Mouse (Mus musculus) CH12.LX (cell line): ENCODE data around the gene Akap2. TPM values are rescaled to one million over a fixed set of nuclear protein-coding genes. Genes with fewer than 3 reads are reported as not detected.

ENCODE experiments used
- DNase-seq: peaks from one replicate; pipeline ENCODE4 v3.0.0-alpha.2; 2013; ENCODE audit errors: extremely low read depth
- H3K27ac ChIP-seq: 2 replicates; pipeline ENCODE4 v1.5.1; 2012; ENCODE audit warnings: low read depth, mild to moderate bottlenecking, control low read depth, moderate library complexity; ENCODE audit not compliant: insufficient read depth
- H3K27me3 ChIP-seq: replicated peaks from 2 replicates; pipeline ENCODE3; 2012; ENCODE audit warnings: inconsistent platforms
- H3K36me3 ChIP-seq, 2 experiments: replicated peaks in 1 of 2; 2 replicates each; pipeline versions ENCODE3 to v1.6.1; 2012; ENCODE audit warnings: inconsistent platforms in 1 of 2, low read length in 1 of 2, mild to moderate bottlenecking in 1 of 2, mixed read lengths in 1 of 2, moderate library complexity in 1 of 2; ENCODE audit not compliant: control insufficient read depth in 1 of 2, insufficient read depth in 1 of 2
- H3K4me1 ChIP-seq, 2 experiments: 2 replicates each; pipeline ENCODE4 v1.6.1; 2012; ENCODE audit warnings: inconsistent platforms in 1 of 2, moderate library complexity in 1 of 2; ENCODE audit not compliant: insufficient read depth in 2 of 2, control insufficient read depth in 1 of 2
- H3K4me2 ChIP-seq: 2 replicates; pipeline ENCODE4 v1.6.1; 2012; ENCODE audit warnings: low read depth, mild to moderate bottlenecking, control low read depth; ENCODE audit not compliant: poor library complexity, insufficient read depth, severe bottlenecking
- H3K4me3 ChIP-seq, 3 experiments: fragments of 150-350 bp in 1 of 3; sonication (generic) in 1 of 3; replicated peaks in 1 of 3; 2 replicates each; pipeline versions ENCODE3 to v1.5.1; 2011 to 2012; ENCODE audit warnings: low read depth in 2 of 3, low read length in 2 of 3, mild to moderate bottlenecking in 2 of 3, moderate library complexity in 2 of 3, control low read depth in 1 of 3, improper control_type of control experiment in 1 of 3, inconsistent platforms in 1 of 3, mixed read lengths in 1 of 3; ENCODE audit not compliant: poor library complexity in 1 of 3
- H3K79me2 ChIP-seq: replicated peaks from 2 replicates; pipeline ENCODE4 v1.6.1; 2012; ENCODE audit warnings: mild to moderate bottlenecking, moderate library complexity; ENCODE audit not compliant: control insufficient read depth, poor library complexity, insufficient read depth, severe bottlenecking; ENCODE audit errors: extremely low read depth
- H3K9ac ChIP-seq: 2 replicates; pipeline ENCODE4 v1.6.1; 2012; ENCODE audit warnings: low read depth, mild to moderate bottlenecking, control low read depth, moderate library complexity; ENCODE audit not compliant: insufficient read depth
- H3K9me3 ChIP-seq: replicated peaks from 2 replicates; pipeline ENCODE3; 2012; ENCODE audit warnings: low read length, inconsistent platforms, mixed read lengths
- BHLHE40 ChIP-seq: IDR thresholded peaks from 2 replicates; pipeline ENCODE4 v1.6.1; 2011; ENCODE audit warnings: mild to moderate bottlenecking, low read depth, low read length, improper control_type of control experiment
- CHD1 ChIP-seq: IDR thresholded peaks from 2 replicates; pipeline ENCODE4 v1.6.1; 2012; ENCODE audit warnings: low read depth, low read length, improper control_type of control experiment, inconsistent platforms
- CHD2 ChIP-seq: IDR thresholded peaks from 2 replicates; pipeline ENCODE4 v1.6.1; 2011; ENCODE audit warnings: low read length, improper control_type of control experiment
- CTCF ChIP-seq, 2 experiments: IDR thresholded peaks in 1 of 2; conservative IDR thresholded peaks in 1 of 2; 2 replicates each; pipeline ENCODE4 v1.5.1; 2011 to 2012; ENCODE audit warnings: low read depth in 2 of 2, low read length in 2 of 2, improper control_type of control experiment in 1 of 2, inconsistent platforms in 1 of 2, mild to moderate bottlenecking in 1 of 2, moderate library complexity in 1 of 2
- E2F4 ChIP-seq: IDR thresholded peaks from 2 replicates; pipeline ENCODE4 v1.6.1; 2011; ENCODE audit warnings: low read depth, low read length, improper control_type of control experiment; ENCODE audit not compliant: insufficient replicate concordance
- ELF1 ChIP-seq: IDR thresholded peaks from 2 replicates; pipeline ENCODE4 v1.6.1; 2014; ENCODE audit warnings: low read depth, mild to moderate bottlenecking, inconsistent platforms, low read length, improper control_type of control experiment
- ETS1 ChIP-seq: conservative IDR thresholded peaks from 2 replicates; pipeline ENCODE4 v1.6.1; 2012; ENCODE audit warnings: low read depth, mild to moderate bottlenecking, inconsistent platforms, low read length, improper control_type of control experiment, moderate library complexity
- GABPA ChIP-seq: IDR thresholded peaks from 2 replicates; pipeline ENCODE4 v1.6.1; 2012; ENCODE audit warnings: low read depth, low read length, improper control_type of control experiment, inconsistent platforms; ENCODE audit not compliant: insufficient replicate concordance
- HCFC1 ChIP-seq: IDR thresholded peaks from 2 replicates; pipeline ENCODE4 v1.6.1; 2012; ENCODE audit warnings: low read depth, mild to moderate bottlenecking, inconsistent platforms, low read length, improper control_type of control experiment
- IRF4 ChIP-seq: IDR thresholded peaks from 2 replicates; pipeline ENCODE4 v1.6.1; 2014; ENCODE audit warnings: low read depth, mild to moderate bottlenecking, inconsistent platforms, low read length, improper control_type of control experiment
- JUND ChIP-seq: conservative IDR thresholded peaks from 2 replicates; pipeline ENCODE4 v1.6.1; 2011; ENCODE audit warnings: low read depth, low read length, improper control_type of control experiment
- MAX ChIP-seq: IDR thresholded peaks from 2 replicates; pipeline ENCODE4 v1.6.1; 2011; ENCODE audit warnings: low read length, improper control_type of control experiment
- MAZ ChIP-seq: IDR thresholded peaks from 2 replicates; pipeline ENCODE4 v1.6.1; 2012; ENCODE audit warnings: low read depth, mild to moderate bottlenecking, inconsistent platforms, low read length, improper control_type of control experiment, moderate library complexity
- MEF2A ChIP-seq: IDR thresholded peaks from 2 replicates; pipeline ENCODE4 v1.6.1; 2014; ENCODE audit warnings: low read depth, mild to moderate bottlenecking, inconsistent platforms, low read length, improper control_type of control experiment, borderline replicate concordance
- MXI1 ChIP-seq: IDR thresholded peaks from 2 replicates; pipeline ENCODE4 v1.6.1; 2011; ENCODE audit warnings: mild to moderate bottlenecking, low read depth, low read length, improper control_type of control experiment
- MYC ChIP-seq: IDR thresholded peaks from 2 replicates; pipeline ENCODE4 v1.6.1; 2011; ENCODE audit warnings: low read depth, mild to moderate bottlenecking, improper control_type of control experiment, low read length
- NELFE ChIP-seq: IDR thresholded peaks from 2 replicates; pipeline ENCODE4 v1.6.1; 2011; ENCODE audit warnings: low read depth, low read length, improper control_type of control experiment
- POLR2A ChIP-seq: IDR thresholded peaks from 2 replicates; pipeline ENCODE4 v1.6.1; 2011; ENCODE audit warnings: low read depth, mild to moderate bottlenecking, improper control_type of control experiment, low read length
- POLR2AphosphoS2 ChIP-seq: IDR thresholded peaks from 2 replicates; pipeline ENCODE4 v1.6.1; 2011; ENCODE audit warnings: low read depth, low read length, improper control_type of control experiment
- RAD21 ChIP-seq: IDR thresholded peaks from 2 replicates; pipeline ENCODE4 v1.6.1; 2011; ENCODE audit warnings: low read depth, mild to moderate bottlenecking, low read length, improper control_type of control experiment, moderate library complexity
- RCOR1 ChIP-seq: conservative IDR thresholded peaks from 2 replicates; pipeline ENCODE4 v1.6.1; 2012; ENCODE audit warnings: low read depth, mild to moderate bottlenecking, inconsistent platforms, low read length, improper control_type of control experiment
- SIN3A ChIP-seq: IDR thresholded peaks from 2 replicates; pipeline ENCODE4 v1.6.1; 2012; ENCODE audit warnings: low read length, improper control_type of control experiment, inconsistent platforms
- SMC3 ChIP-seq: IDR thresholded peaks from 2 replicates; pipeline ENCODE4 v1.6.1; 2011; ENCODE audit warnings: low read depth, low read length, improper control_type of control experiment
- UBTF ChIP-seq: IDR thresholded peaks from 2 replicates; pipeline ENCODE4 v1.6.1; 2012; ENCODE audit warnings: low read depth, mild to moderate bottlenecking, inconsistent platforms, low read length, improper control_type of control experiment, moderate library complexity
- USF1 ChIP-seq: IDR thresholded peaks from 2 replicates; pipeline ENCODE4 v1.6.1; 2014; ENCODE audit warnings: low read depth, mild to moderate bottlenecking, inconsistent platforms, low read length, improper control_type of control experiment
- USF2 ChIP-seq: conservative IDR thresholded peaks from 2 replicates; pipeline ENCODE4 v1.6.1; 2011; ENCODE audit warnings: low read depth, low read length, improper control_type of control experiment
- ZC3H11A ChIP-seq: IDR thresholded peaks from 2 replicates; pipeline ENCODE4 v1.6.1; 2012; ENCODE audit warnings: low read depth, mild to moderate bottlenecking, inconsistent platforms, low read length, improper control_type of control experiment
- ZKSCAN1 ChIP-seq: IDR thresholded peaks from 2 replicates; pipeline ENCODE4 v1.6.1; 2012; ENCODE audit warnings: low read depth, inconsistent platforms, low read length, improper control_type of control experiment, borderline replicate concordance
- ZMIZ1 ChIP-seq: IDR thresholded peaks from 2 replicates; pipeline ENCODE4 v1.6.1; 2012; ENCODE audit warnings: low read depth, mild to moderate bottlenecking, inconsistent platforms, low read length, improper control_type of control experiment
- ZNF384 ChIP-seq: IDR thresholded peaks from 2 replicates; pipeline ENCODE4 v1.6.1; 2012; ENCODE audit warnings: low read depth, low read length, improper control_type of control experiment, inconsistent platforms
- dilution Hi-C: fragments of 300-500 bp; cut with MboI; formaldehyde crosslinking; loops from 2 replicates; pipeline ENCODE4 v1.14.3; 2020; ENCODE audit warnings: low sequenced_read_pairs; ENCODE audit not compliant: extremely low pct_unique_long_range_greater_than_20kb, extremely low pct_ligation_motif_present
- in situ Hi-C: fragments of 300-500 bp; cut with MboI; formaldehyde crosslinking; loops from 3 replicates; pipeline ENCODE4 v1.14.3; 2019; ENCODE audit warnings: low sequenced_read_pairs, low pct_ligation_motif_present, low pct_unique_long_range_greater_than_20kb, mixed read lengths
- polyA plus RNA-seq: library from polyadenylated mRNA; unstranded; fragments of >175 nt; gene quantifications from 2 replicates; pipeline ENCODE4 v1.2.1, GENCODE M21; 2012; ENCODE audit warnings: low read depth; ENCODE audit not compliant: insufficient read length
- total RNA-seq, 2 experiments: library from RNA; depleted of rRNA; stranded (reverse); fragments of 300-350 nt in 1 of 2; fragments of >200 nt in 1 of 2; gene quantifications; 2 replicates each; pipeline ENCODE4 v1.2.3; 2012 to 2014

Gene Akap2
- total and polyA plus RNA-seq, 3 experiments = 0.25 TPM; not detected in 2

- Histone ChIP-seq H3K36me3 (no peaks in the 10 kb centered on the region), H3K4me3 (no peak overlapping the region), H3K27ac (no peak overlapping the region), H3K4me1 (peaks cover 12 to 40% of the 10 kb centered on the region in 2 experiments), H3K4me2 (no peak overlapping the region), H3K9ac (no peak overlapping the region), H3K9me3 (no peaks in the 10 kb centered on the region), H3K27me3 (no peaks in the 10 kb centered on the region), H3K79me2 (no peaks in the 10 kb centered on the region)
- TF ChIP-seq MXI1 = no peak
- TF ChIP-seq ZNF384 = no peak
- TF ChIP-seq RCOR1 = no peak
- TF ChIP-seq NELFE = no peak
- no peak for TF ChIP-seq BHLHE40
- TF ChIP-seq UBTF = no peak
- TF ChIP-seq HCFC1 = no peak
- no peak for TF ChIP-seq ETS1
- TF ChIP-seq MYC = no peak
- no peak for TF ChIP-seq CHD1
- TF ChIP-seq SIN3A = no peak
- no peak for TF ChIP-seq POLR2A
- dilution Hi-C loops (no loop called here), in situ Hi-C loops (loop anchor here (5.0 to 25.0 kb wide), 3 partner anchors 120 to 415 kb away; no protein-coding TSS in a partner anchor)
- no peak for DNase-seq
Observed at GRCm38 (mm10) chr4:57672541-57672940, 44.9 kb upstream of the Akap2 start.

- H3K9me3 ChIP-seq = no peaks in the 10 kb centered on the region
- peak overlapping the region in 1 of 3 experiments; percentile 30 for H3K4me3 ChIP-seq
- DNase-seq = peak; percentile 89
- peaks cover 12 to 47% of the 10 kb centered on the region in 2 experiments for H3K4me1 ChIP-seq
- H3K9ac ChIP-seq = no peak overlapping the region
- H3K27me3 ChIP-seq = no peaks in the 10 kb centered on the region
- H3K79me2 ChIP-seq = no peaks in the 10 kb centered on the region
- peak overlapping the region; percentile 56; the same call in 1 of the 2 replicates for H3K4me2 ChIP-seq
- no peak overlapping the region for H3K27ac ChIP-seq
- in situ Hi-C loops = loop anchor here (5.0 to 25.0 kb wide), 3 partner anchors 119 to 414 kb away; no protein-coding TSS in a partner anchor
- dilution Hi-C loops = no loop called here
- no peaks in the 10 kb centered on the region for H3K36me3 ChIP-seq
- TF ChIP-seq RCOR1 (no peak), ZMIZ1 (no peak), USF1 (no peak), CHD2 (no peak), IRF4 (no peak), JUND (no peak), MAX (no peak), ZKSCAN1 (no peak), POLR2AphosphoS2 (no peak), ZC3H11A (peak; percentile 85), RAD21 (peak; percentile 90), NELFE (peak; percentile 20; the same call in 1 of the 2 replicates), ELF1 (no peak), MEF2A (no peak), MYC (no peak), MXI1 (no peak), MAZ (no peak), CHD1 (no peak), ETS1 (no peak), GABPA (no peak), SMC3 (peak; percentile 94), HCFC1 (no peak), E2F4 (no peak), USF2 (no peak), SIN3A (no peak), CTCF (conservative IDR thresholded peaks at IDR 0.05 in 1 of 2, IDR thresholded peaks at IDR 0.05 in 1 of 2; ENCODE audit: low read depth in 2 of 2, low read length in 2 of 2) (peak; percentile 79 to 90)
Observed at GRCm38 (mm10) chr4:57672996-57673906, 44.2 kb upstream of the Akap2 start.
